Mouse (Mus musculus) lung, postnatal 0 days (tissue): ENCODE measurements at regions not wholly inside any gene's neighbourhood (a gene's known extent, or its start where the extent isn't known, plus 50 kb on each side); places are given as distances from the start of the nearest gene placed in this dataset.

Source experiments
- CTCF ChIP-seq: IDR thresholded peaks from 2 replicates; pipeline ENCODE4 v1.5.1; 2016; ENCODE audit warnings: antibody characterized with exemption, mild to moderate bottlenecking
- EP300 ChIP-seq: IDR thresholded peaks from 2 replicates; pipeline ENCODE4 v1.6.1; 2016; ENCODE audit warnings: antibody characterized with exemption, mild to moderate bottlenecking, control low read depth

DNA sequence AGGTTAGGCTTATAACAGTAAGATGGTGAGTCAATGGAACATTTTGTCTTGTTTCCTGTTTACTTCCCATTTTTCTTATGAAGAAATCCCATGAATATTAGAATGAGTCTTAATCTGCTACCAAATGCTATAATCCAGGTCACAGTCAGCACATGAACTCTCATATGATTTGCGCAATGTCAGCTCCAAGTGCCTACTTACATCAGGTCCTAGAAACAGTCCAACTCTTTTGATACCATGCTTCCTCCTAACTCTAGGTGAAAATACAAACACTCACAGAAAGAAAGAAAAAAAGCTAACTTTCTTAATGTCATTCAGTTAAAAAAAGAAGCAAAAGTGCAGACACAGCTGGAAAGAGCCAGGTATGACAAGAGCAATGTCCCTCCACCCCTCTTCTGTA lies 616.2 kb upstream of the Cited2 start:
- no peak for TF ChIP-seq CTCF
- TF ChIP-seq EP300, result peak; percentile 66
